Comparison of ENCODE assay signal across 10 mouse cellular contexts in the genomic region with DNA sequence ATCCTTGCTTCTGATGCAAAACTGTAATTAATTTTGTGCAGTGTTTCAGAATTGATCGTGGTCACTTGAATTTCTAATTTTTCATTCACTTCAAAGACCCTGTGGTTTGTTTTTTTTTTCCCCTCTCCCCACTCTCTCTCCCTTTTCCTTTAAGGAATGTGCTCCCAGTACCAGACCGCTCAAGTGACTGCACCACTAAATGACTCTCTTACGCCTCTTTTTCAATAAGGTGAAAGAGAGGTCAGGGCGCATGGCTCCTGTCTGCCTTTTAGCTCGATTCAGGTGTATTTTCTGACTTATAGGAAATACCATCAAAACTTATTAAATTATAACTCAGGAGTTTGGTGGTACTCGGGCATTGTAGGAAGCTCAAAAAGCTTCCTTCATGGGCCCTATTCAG.
DNase-seq lines count a peak whose midpoint lies in the region; ATAC-seq and TF ChIP-seq lines count a peak whose summit lies in the region.
"Had no signal": no experiment of that assay in that cellular context is flagged by ENCODE, and none has a peak within 500 bp of the region (broad histone marks: within the 10 kb centered on the region; RNA-seq: fewer than 3 reads in every experiment).

No protein-coding gene starts in this region.

- H3K9me3 ChIP-seq in heart, embryonic 11.5 days (replicated peaks; ENCODE audit: control insufficient read depth, low read length), result 0 out of 2 replicates have a peak, but pooled peaks cover 2% of the 10 kb centered on the region
- no peaks in the 10 kb centered on the region for H3K9me3 ChIP-seq in limb, embryonic 10.5 days (replicated peaks)
- H3K9me3 ChIP-seq in stomach, embryonic 15.5 days, result no peaks in the 10 kb centered on the region
- H3K9me3 ChIP-seq: liver, embryonic 15.5 days had no signal

- TF ChIP-seq EP300 in heart, adult 2 months (IDR thresholded peaks at IDR 0.05; ENCODE audit: insufficient read depth, low read depth, low read length), result no peak

- no peak for TF ChIP-seq POLR2A in heart, adult 2 months (IDR thresholded peaks at IDR 0.05; ENCODE audit: insufficient read depth, low read depth, low read length)

- H3K79me2 ChIP-seq in heart, adult 2 months (replicated peaks; ENCODE audit: control insufficient read depth, insufficient read depth, low read length), result no peaks in the 10 kb centered on the region

- no peak for DNase-seq in heart, adult 2 months
- peak; percentile 15 for DNase-seq in retina, embryonic 14.5 days (ENCODE audit: low spot score)
- no peak for DNase-seq in retina, postnatal 1 day
- no peak for DNase-seq in limb, embryonic 10.5 days (ENCODE audit: low spot score)
- no peak for DNase-seq in adrenal gland, postnatal 4 days (ENCODE audit: low spot score in 2 of 2)
- no peak for DNase-seq in cerebellum, adult 9-11 months

- H3K27me3 ChIP-seq in heart, embryonic 11.5 days (ENCODE audit: control insufficient read depth, insufficient read depth, low read length), result no peaks in the 10 kb centered on the region
- H3K27me3 ChIP-seq in heart, adult 2 months (ENCODE audit: control insufficient read depth, insufficient read depth, low read length), result no peaks in the 10 kb centered on the region
- H3K27me3 ChIP-seq in limb, embryonic 10.5 days (ENCODE audit: low read depth, poor library complexity, severe bottlenecking), result no peaks in the 10 kb centered on the region
- no peaks in the 10 kb centered on the region for H3K27me3 ChIP-seq in stomach, embryonic 15.5 days (replicated peaks)
- H3K27me3 ChIP-seq: liver, embryonic 15.5 days had no signal

- 20% methylated on average over 6 of the region's 6 CpGs for WGBS in heart, embryonic 11.5 days (ENCODE audit: insufficient replicate concordance)
- WGBS in heart, adult 2 months, result 39% methylated on average over 6 of the region's 6 CpGs
- 11% methylated on average over 6 of the region's 6 CpGs for WGBS in limb, embryonic 10.5 days
- whole genome bisulfite sequencing in stomach, embryonic 15.5 days, result 13% methylated on average over 6 of the region's 6 CpGs

- peak overlapping the region; percentile 60 for H3K4me2 ChIP-seq in heart, embryonic 11.5 days
- peak overlapping the region; percentile 37 for H3K4me2 ChIP-seq in stomach, embryonic 15.5 days
- H3K4me2 ChIP-seq: liver, embryonic 15.5 days had no signal

- no peaks in the 10 kb centered on the region for H3K4me1 ChIP-seq in heart, embryonic 11.5 days (ENCODE audit: control insufficient read depth, insufficient read depth, low read length)
- no peaks in the 10 kb centered on the region for H3K4me1 ChIP-seq in heart, adult 2 months (ENCODE audit: control insufficient read depth, insufficient read depth, low read length)
- H3K4me1 ChIP-seq in limb, embryonic 10.5 days, result peaks cover 18% of the 10 kb centered on the region
- H3K4me1 ChIP-seq in stomach, embryonic 15.5 days, result peaks cover 8% of the 10 kb centered on the region; the same call in 1 of the 2 replicates
- H3K4me1 ChIP-seq: liver, embryonic 15.5 days had no signal

- no peak for ATAC-seq in heart, embryonic 11.5 days (replicated peaks; ENCODE audit: insufficient number of reproducible peaks, low FRiP score, low TSS enrichment)
- no peak for ATAC-seq in stomach, embryonic 15.5 days (ENCODE audit: insufficient read depth, low FRiP score, low read depth)

- no peak overlapping the region for H3K9ac ChIP-seq in heart, embryonic 11.5 days (ENCODE audit: low read depth, low read length)
- no peak overlapping the region for H3K9ac ChIP-seq in heart, adult 2 months (ENCODE audit: low read depth, low read length)
- no peak overlapping the region for H3K9ac ChIP-seq in stomach, embryonic 15.5 days
- H3K9ac ChIP-seq: liver, embryonic 15.5 days had no signal

- no peaks in the 10 kb centered on the region for H3K36me3 ChIP-seq in heart, embryonic 11.5 days (ENCODE audit: control insufficient read depth, insufficient read depth, low read length)
- H3K36me3 ChIP-seq in heart, adult 2 months (ENCODE audit: control insufficient read depth, insufficient read depth, low read length), result no peaks in the 10 kb centered on the region
- no peaks in the 10 kb centered on the region for H3K36me3 ChIP-seq in limb, embryonic 10.5 days
- H3K36me3 ChIP-seq in stomach, embryonic 15.5 days, result no peaks in the 10 kb centered on the region
- H3K36me3 ChIP-seq: liver, embryonic 15.5 days had no signal

- H3K27ac ChIP-seq in heart, embryonic 11.5 days (ENCODE audit: low read depth, low read length), result no peak overlapping the region
- H3K27ac ChIP-seq in heart, adult 2 months, result no peak overlapping the region
- H3K27ac ChIP-seq in limb, embryonic 10.5 days, result no peak overlapping the region
- H3K27ac ChIP-seq in stomach, embryonic 15.5 days, result no peak overlapping the region
- H3K27ac ChIP-seq: liver, embryonic 15.5 days had no signal

- intact Hi-C loops in heart, adult 2 months (cut with DNase I), result no loop called here

- H3K4me3 ChIP-seq in heart, embryonic 11.5 days (ENCODE audit: low read depth, low read length), result peak overlapping the region; percentile 20
- no peak overlapping the region for H3K4me3 ChIP-seq in heart, adult 2 months
- peak overlapping the region; percentile 35 for H3K4me3 ChIP-seq in limb, embryonic 10.5 days
- H3K4me3 ChIP-seq in stomach, embryonic 15.5 days (replicated peaks), result no peak overlapping the region
- H3K4me3 ChIP-seq: erythroblast, embryonic 14.5 days; liver, embryonic 15.5 days had no signal

- no peak for TF ChIP-seq CTCF in heart, adult 2 months (IDR thresholded peaks at IDR 0.05)

Comparison
In these comparisons a context has a peak if more than half of its experiments do, and no peak if none do; other contexts are left out.
1. H3K4me3 ChIP-seq: peak in heart, embryonic 11.5 days (single experiment) and limb, embryonic 10.5 days (single experiment); none in heart, adult 2 months (single experiment) and stomach, embryonic 15.5 days (single experiment).